Mouse (Mus musculus): ENCODE results near the gene Tut4.

Gene Tut4

DNA sequence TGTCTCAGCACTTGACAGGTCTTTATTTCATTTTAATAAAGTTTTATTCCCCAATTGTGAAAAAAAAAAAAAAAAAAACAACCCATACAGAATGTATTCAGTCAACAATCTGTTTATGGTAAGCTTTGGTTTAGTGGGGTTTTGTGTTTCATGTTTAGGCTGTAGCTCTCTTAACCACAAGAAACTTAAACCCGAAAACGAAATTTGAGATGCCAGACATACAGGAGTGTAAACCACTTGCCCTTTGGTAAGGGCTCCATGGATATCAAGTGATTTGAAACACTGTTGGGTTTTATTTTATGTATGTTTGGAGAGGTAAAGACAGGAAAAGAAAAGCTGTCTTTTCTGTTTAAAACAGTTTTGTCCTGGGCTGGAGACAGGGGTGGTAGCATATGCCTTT lies 80.5 kb downstream of the Tut4 start:
- DNase-seq = no peak

- peak in 1 of 2 experiments; percentile 13 for DNase-seq
Observed at GRCm38 (mm10) chr4:108565026-108565425, 105.8 kb downstream of the Tut4 start.

DNA sequence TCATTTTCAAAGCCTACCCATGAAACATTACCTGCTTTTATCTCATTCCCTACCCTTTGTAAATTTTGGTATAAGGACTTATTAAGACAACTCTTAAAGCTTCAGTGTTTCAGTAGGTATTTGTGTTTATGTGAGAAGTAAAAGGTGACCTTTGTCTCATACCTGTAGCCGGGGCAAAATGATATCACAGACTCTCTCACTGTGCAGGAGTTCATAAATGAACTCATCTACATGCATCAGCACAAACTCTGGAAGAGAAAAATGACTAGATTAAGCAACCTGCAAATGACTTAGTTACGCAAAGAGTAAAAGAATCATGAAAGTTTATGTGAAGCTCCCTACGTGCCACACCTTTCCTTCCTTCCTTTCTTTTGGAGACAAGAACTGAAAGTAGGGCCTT lies 113.4 kb downstream of the Tut4 start:
- DNase-seq = no peak

- peak; percentile 98 to 99 for DNase-seq
Observed at GRCm38 (mm10) chr4:108578840-108579742, 119.9 kb downstream of the Tut4 start, which contains the start of the genes Prpf38a and Orc1. TSS of gene Prpf38a (minus strand) at chr4:108579336. TSS of gene Orc1 (plus strand) at chr4:108579423.

DNA sequence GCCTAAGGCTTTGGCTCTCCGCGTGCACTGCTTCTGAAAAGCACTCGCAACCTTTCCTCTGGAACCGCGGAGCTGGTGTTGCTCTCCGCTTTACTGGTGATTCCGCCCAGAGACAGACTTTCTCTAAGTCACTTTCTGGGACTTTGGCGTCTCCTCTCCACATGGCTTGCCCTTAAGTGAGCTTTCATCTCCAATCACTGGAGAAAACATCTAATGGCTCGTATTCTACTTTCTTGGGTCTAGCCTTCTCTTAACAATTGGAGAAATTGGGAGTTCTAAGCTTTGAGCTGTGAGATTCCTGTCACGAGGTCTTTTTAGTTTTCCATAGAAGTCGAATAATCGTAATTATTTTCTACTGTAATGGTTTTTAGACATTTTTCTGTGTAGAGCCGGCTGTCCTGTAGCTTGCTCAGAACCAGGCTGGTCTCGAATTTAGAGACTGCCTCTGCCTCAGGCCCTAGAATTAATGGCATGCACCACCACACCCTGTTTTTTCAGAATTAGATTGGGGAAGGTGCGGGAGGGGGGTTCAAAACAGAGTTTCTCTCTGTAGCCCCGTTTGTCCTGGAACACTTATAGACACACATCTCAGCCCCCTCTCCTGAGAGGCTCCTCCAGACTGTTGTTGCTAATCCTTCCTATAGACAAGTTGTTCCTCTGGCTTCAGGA lies 120.7 kb downstream of the Tut4 start:
- no peak for DNase-seq

- no peak for DNase-seq
Observed at GRCm38 (mm10) chr4:108593376-108593775, 134.2 kb downstream of the Tut4 start.

DNA sequence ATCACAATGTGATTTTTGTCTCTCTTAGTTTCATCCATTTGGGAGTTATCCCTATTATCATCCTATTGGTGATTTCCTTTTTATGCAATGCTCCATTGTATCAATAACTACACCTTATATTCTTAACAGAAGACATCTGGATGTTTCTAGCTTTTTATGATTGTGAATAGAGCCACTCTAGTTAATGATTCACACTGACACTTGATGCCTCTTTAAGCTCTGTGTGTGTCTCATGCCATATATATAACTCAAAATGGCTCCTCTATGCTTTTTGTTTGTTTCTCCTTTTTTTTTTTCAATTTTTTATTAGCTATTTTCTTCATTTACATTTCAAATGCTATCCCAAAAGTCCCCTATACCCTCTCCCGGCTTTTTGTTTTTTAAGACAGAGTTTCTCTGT lies 136.6 kb downstream of the Tut4 start:
- no peak for DNase-seq

DNA sequence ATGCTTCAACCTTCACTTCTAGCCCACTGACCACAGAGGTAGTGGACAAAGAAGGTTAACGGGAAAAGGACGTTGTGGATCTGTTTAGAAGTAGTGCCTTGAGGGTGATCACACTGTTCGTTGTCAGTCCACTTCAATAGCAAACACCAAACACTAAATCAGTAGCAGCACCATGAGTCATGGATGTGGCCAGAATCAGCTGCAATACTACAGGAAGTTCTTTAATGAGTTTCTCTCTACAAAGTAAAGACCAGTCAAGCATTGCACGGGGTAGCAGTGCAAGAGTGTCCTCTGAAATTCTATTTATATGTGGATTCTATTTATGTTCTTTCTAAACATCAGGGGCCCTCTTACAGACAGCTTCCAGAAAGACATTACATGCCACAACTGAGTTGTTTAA lies 139.1 kb downstream of the Tut4 start:
- no peak for DNase-seq

DNA sequence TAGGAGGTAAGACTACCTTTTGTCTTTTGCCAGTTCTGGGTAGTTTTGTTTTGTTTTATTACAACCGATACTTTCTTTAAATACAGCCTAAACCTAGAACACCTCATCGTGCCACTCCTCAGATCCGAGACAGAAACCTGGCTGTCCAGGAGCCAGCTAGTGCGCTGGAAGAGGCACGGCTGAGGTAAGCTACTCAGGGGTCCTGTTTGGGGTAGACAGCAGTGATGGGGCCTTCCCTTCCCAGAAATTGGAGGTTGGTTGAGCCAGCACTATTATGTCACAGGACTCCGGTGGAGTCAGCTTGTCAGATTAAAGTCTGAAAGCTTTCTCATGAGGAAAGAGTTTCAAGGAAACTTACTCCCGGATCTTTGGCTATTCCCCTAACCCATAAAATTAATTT lies 142.6 kb downstream of the Tut4 start:
- DNase-seq = no peak

DNA sequence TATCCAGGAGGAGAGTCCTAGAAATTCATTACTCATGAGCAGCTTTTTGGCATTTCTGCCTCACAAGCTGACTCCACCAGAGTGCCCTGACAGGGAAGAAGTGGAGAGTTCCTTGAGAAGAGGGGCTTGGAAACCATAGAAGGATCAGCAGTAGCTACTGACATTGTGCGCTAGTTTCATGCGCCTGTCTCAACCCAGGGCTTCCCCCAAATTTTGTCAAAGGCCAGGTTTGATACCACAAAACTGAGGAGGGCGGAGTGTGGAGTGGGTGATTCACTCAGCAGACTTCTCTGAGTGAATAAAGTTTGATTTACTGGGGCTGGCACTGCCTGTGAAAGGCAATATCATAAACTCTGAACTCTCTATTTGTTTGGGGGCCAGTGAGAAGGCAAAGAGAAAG lies 149.4 kb downstream of the Tut4 start:
- DNase-seq = no peak

Data from cerebellum, postnatal 14 days (tissue).